Mouse (Mus musculus) 3T3-L1 (cell line): ENCODE measurements around the gene Metrn.
A peak's percentile ranks its signal among the peaks of the same experiment; 100 is the strongest.

Experiments used
- DNase-seq: peaks from one replicate; pipeline ENCODE4 v3.0.0-alpha.2; 2015; ENCODE audit warnings: low read depth, low spot score

The Metrn gene

GRCm38 (mm10) chr17:25775318-25776062, 21.4 kb downstream of the Metrn start:
- DNase-seq: no peak

DNA sequence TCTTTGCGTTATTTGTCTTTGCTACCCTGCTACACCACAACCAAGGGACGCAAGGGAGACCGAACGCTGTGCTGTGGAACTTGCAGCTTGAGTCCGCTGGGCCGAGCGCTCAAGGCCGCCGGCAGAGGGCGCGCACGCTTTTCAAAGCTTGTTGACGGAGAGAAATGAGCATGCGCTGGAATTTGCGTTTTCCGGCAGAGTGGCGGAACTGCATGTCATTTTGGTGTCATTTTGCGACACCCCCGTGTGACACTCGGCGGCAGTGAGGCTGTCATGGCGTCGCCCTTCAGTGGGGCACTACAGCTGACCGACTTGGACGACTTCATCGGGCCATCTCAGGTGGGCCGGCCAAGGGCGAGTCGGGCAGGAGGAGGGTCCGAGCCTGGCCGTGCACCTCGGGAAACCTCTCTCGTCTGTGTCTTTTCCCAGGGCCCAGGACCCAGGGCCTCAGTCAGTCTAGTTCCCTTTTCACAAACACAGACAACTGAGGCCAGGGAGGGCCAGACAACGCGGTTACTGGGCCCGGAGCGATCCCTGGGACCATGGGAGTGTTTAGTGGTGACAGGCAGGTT, 23.3 kb downstream of the Metrn start, which contains the start of gene Narfl:
Gene Narfl (plus strand): TSS at position 228 of the 572 bp plus-strand sequence.
- DNase-seq: peak; percentile 99

- no peak for DNase-seq
Observed at GRCm38 (mm10) chr17:25769331-25769730, 27.6 kb downstream of the Metrn start.

- DNase-seq: no peak
Observed at GRCm38 (mm10) chr17:25765886-25766285, 31.1 kb downstream of the Metrn start.

- DNase-seq: no peak
Observed at GRCm38 (mm10) chr17:25762591-25762990, 34.3 kb downstream of the Metrn start.

GRCm38 (mm10) chr17:25761561-25761970, 35.4 kb downstream of the Metrn start:
- DNase-seq: no peak

GRCm38 (mm10) chr17:25760148-25760547, 36.8 kb downstream of the Metrn start:
- no peak for DNase-seq

- peak; percentile 54 for DNase-seq
Observed at GRCm38 (mm10) chr17:25757691-25758090, 39.2 kb downstream of the Metrn start.

DNA sequence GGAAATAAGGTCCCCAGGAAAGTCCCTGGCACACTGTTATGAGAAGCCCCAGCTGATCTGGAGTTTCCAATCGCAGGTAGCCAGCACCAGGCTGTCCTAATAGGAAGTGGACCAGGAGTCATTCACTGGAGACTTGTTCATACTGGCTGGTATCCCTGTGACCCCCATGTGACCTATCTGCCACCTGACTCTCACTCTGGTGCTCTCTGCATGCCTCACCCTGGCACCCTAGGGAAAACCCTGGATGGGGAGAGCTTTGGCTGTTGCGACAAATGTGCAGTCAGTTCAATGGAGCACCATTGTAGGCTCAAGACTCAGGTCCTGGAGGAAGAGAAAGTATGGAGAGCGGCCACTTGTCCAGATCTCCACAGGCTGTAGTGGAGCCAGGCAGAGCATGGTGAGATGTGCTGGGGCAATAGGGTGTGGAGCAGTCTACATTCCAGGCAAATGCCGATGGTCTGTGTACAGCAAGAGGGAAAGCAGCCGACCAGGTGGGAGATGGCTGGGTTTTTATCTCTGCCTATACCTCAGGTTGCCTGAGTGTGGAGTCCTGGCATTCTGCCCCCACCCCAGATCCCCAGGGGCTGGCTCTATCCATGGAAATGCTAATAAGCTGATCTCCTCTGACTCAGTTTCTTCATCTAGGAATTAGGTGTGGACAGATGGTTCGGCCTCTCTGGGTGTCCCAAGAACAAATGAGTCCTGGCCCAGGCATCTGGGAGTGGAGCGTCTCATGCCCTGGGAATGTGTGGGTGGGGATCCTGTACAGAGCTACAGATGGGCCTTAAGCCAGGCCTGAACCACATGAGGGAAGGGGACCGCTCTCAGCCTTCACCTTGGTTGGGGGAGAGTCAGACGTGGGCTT, 40.3 kb downstream of the Metrn start:
- peak; percentile 97 for DNase-seq

DNA sequence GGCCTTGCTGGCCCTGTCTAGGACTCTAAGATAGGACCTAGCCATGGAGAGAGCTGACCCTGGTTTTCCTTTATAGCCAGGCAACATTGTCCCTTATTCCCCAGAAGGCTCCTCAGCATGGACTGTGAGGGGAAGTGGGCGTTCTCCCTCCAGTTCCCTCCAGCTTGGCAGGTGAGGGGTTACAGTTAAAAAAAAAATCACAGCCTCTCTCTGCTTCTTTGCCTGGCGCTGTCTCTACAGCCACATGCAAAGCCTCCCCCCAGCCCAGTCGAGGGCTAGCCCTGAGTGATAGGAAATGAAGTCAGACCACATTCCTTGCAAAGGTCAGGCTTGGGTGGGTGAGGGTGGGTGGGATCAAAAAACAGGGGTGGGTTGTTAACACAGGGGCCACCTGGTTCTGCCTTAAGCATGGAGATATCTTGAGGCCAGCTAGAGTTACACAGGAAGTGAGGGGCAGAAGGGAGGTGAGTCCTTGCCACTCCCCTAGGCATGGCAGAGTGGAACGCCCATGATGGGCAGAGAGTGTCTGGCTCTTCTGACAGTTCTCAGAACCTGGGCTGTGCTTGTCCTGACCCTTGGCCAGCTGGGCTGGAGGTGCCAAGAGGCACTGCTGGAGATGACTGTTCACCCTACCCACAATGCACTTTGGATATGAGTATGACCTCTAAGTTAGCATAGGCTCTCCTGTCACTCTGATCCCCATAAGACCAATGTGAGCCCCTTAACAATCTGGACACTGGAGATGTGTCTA, 41.1 kb downstream of the Metrn start:
- DNase-seq: peak; percentile 70

- DNase-seq: no peak
Observed at GRCm38 (mm10) chr17:25755086-25755485, 41.9 kb downstream of the Metrn start.

- peak; percentile 86 for DNase-seq
Observed at GRCm38 (mm10) chr17:25754241-25754640, 42.7 kb downstream of the Metrn start, which contains the start of gene Msln. Msln (minus strand) TSS chr17:25754378.

DNA sequence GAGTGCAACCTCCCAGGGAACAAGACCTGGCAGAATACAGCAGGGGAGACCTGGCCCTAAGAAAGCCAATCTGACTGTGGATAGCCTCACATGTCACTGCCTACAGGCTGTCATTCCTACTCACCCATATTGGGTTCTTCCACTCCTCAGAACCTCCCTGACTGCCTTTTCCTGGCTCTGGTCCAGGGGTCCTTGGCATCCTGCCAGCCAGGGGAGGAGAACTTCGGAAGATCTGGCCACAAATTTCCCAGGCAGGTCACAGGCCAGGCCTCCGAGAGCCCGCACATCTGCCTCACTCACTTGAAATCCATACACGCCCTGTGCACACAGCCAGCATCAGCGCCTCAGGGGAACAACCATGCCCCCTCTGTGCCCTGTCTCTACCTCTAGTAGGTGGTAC, 45.5 kb downstream of the Metrn start:
- peak; percentile 83 for DNase-seq

- no peak for DNase-seq
Observed at GRCm38 (mm10) chr17:25749314-25749713, 47.6 kb downstream of the Metrn start.

DNA sequence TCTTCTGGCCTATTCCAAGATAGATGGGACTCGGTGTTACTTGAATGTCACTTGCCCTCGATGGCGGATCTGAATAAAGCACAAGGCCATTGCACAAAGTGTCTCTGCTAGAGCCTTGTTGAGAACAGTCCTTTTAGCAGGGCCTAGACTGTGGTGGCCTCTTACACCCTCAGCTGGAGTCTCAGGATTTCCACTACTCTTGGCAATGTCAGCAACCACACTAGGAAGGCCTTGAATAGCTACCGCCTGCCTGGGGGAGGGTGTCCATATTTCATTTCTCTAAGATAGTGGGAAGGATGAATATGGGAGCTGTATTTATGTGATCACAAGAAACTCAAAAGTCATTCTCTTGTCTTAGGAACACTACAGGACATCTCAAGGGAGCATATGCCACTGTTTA, 48.7 kb downstream of the Metrn start:
- DNase-seq: no peak

GRCm38 (mm10) chr17:25744311-25744710, 52.6 kb downstream of the Metrn start:
- no peak for DNase-seq

DNA sequence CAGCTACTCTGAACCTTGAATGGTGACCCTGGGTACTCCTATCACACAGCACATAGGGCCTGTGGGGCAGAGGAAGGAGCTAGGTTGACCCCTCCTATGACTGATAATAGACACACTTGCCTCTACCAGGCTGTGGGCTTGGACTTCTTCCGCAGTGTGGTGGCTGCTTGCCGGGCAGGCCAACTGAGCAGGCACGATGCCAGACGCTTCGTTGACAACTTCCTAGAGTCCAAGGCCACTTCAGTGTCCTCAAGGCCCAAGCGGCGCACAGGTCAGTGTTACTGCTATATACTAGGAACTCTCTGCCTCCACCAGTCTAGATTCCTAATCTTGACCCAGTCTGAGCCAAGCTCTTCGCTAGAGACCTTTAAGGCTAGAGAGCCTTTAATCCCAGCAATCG, 53.1 kb downstream of the Metrn start:
- no peak for DNase-seq
